Mouse (Mus musculus) 3T3-L1 (cell line): ENCODE results near the gene Sf3a1.

Experiments used
- DNase-seq: peaks from one replicate; pipeline ENCODE4 v3.0.0-alpha.2; 2015; ENCODE audit warnings: low read depth, low spot score

Sf3a1 gene

GRCm38 (mm10) chr11:4215061-4215460 is 54.9 kb downstream of the Sf3a1 start:
- no peak for DNase-seq

GRCm38 (mm10) chr11:4216248-4217000 is 56.3 kb downstream of the Sf3a1 start:
- DNase-seq, result no peak

- no peak for DNase-seq
Measured at GRCm38 (mm10) chr11:4217914-4218629, 57.9 kb downstream of the Sf3a1 start, which contains the start of gene Castor1. Castor1 (plus strand) TSS chr11:4218225.

- DNase-seq, result no peak
Measured at GRCm38 (mm10) chr11:4218637-4219036, 58.5 kb downstream of the Sf3a1 start.

GRCm38 (mm10) chr11:4219317-4219751 is 59.2 kb downstream of the Sf3a1 start:
- DNase-seq, result peak; percentile 90

GRCm38 (mm10) chr11:4219908-4220307 is 59.8 kb downstream of the Sf3a1 start:
- DNase-seq, result no peak

- peak; percentile 80 for DNase-seq
Measured at GRCm38 (mm10) chr11:4220443-4221400, 60.6 kb downstream of the Sf3a1 start.

- DNase-seq, result no peak
Measured at GRCm38 (mm10) chr11:4222046-4222950, 62.1 kb downstream of the Sf3a1 start.

GRCm38 (mm10) chr11:4223393-4224188 is 63.4 kb downstream of the Sf3a1 start:
- DNase-seq, result no peak

- DNase-seq, result no peak
Measured at GRCm38 (mm10) chr11:4224223-4224622, 64.1 kb downstream of the Sf3a1 start.

- no peak for DNase-seq
Measured at GRCm38 (mm10) chr11:4226569-4227325, 66.6 kb downstream of the Sf3a1 start.

- no peak for DNase-seq
Measured at GRCm38 (mm10) chr11:4228463-4228862, 68.3 kb downstream of the Sf3a1 start.

- DNase-seq, result no peak
Measured at GRCm38 (mm10) chr11:4229841-4230240, 69.7 kb downstream of the Sf3a1 start.

GRCm38 (mm10) chr11:4231435-4231834 is 71.3 kb downstream of the Sf3a1 start:
- DNase-seq, result no peak
